Mouse (Mus musculus): ENCODE measurements around the gene Scgb1a1. TPM values are rescaled to one million over a fixed set of nuclear protein-coding genes. Genes with fewer than 3 reads are reported as not detected.
"Not testable (repeated sequence)": the region's sequence is repeated elsewhere in the genome, so short reads cannot be mapped to it uniquely, and the experiment has no call there.

The Scgb1a1 gene
- polyA plus RNA-seq, 1 experiment from 2014 or later = not detected

DNA sequence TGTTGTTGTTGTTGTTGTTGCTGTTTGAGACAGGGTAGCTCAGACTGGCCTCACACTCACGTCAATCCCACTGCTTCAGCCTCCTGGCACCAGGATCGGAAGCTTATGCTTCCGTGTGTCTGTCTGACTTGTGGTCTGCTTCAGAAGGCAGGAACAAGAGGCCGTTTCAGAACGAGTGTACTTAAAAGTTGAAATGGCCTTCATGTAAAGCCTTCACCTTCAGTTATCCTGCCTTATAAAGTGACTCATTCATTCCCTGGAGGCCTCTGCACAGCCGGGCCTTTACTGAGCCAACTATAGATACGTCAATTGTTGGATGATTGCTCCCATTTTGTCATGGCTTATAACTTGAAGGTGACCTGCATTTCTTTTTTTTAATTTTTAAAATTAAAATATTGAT lies 28.4 kb downstream of the Scgb1a1 start:
- Histone ChIP-seq H3K27me3 (replicated peaks) (no peaks in the 10 kb centered on the region), H3K27ac (no peak overlapping the region), H3K4me2 (no peak overlapping the region), H3K9me3 (replicated peaks) (no peaks in the 10 kb centered on the region), H3K4me1 (peaks cover 19% of the 10 kb centered on the region), H3K9ac (no peak overlapping the region), H3K36me3 (no peaks in the 10 kb centered on the region), H3K4me3 (no peak overlapping the region)
- no peak for ATAC-seq
- 69% methylated on average over 7 of the region's 7 CpGs for WGBS (ENCODE audit: insufficient replicate concordance)

DNA sequence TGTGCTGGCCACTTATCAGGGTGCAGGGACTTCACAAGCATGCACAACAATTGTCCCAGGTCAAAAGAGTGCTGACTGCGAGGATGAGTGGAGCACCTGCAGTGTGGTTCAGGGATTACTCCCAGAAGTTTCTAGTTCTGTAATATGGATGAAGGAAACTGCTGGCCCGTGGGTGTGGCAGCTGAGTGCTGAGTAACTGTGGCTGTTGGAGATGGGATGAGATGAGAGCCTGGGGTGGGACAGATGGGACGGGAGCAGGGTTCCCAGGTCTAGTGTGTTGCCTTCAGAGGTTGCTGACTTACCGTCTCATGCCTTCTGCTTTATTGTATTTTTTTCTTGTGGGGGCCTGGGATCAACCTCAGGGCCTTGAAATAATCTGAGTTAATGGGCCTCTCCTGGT lies 28.8 kb downstream of the Scgb1a1 start:
- no peak for ATAC-seq
- H3K9me3 ChIP-seq (replicated peaks) = no peaks in the 10 kb centered on the region
- no peak overlapping the region for H3K27ac ChIP-seq
- no peaks in the 10 kb centered on the region for H3K36me3 ChIP-seq
- peaks cover 20% of the 10 kb centered on the region for H3K4me1 ChIP-seq
- 42% methylated on average over 4 of the region's 4 CpGs for WGBS (ENCODE audit: insufficient replicate concordance)
- H3K9ac ChIP-seq = no peak overlapping the region
- no peaks in the 10 kb centered on the region for H3K27me3 ChIP-seq (replicated peaks)
- no peak overlapping the region for H3K4me2 ChIP-seq
- no peak overlapping the region for H3K4me3 ChIP-seq

DNA sequence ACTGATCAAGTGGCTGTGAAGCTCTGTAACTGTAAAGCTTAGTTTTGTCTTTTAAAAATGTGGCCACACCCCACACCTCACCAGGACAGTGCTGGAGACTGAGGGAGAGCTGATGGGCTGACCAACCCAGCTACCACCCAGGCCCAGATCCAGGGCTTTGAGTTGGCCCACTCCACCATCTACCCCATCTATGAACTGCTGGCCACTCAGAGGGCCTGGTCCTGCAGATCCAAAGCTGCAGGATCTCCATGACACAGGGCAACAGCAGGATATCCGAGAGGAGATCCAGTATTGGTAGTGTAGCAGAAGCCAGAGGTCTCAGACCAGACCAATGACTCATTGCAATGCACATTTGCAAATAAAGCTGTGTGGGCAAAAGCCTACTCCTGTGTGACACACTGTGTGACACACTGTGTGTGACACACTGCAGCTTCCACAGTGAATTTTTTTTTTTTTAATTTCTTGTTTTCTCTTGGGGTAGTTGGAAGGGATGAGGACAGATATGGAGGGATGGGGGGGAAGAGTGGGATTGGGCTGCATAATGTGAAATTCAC lies 29.4 kb downstream of the Scgb1a1 start:
- Histone ChIP-seq H3K27me3 (replicated peaks) (no peaks in the 10 kb centered on the region), H3K9me3 (replicated peaks) (no peaks in the 10 kb centered on the region), H3K4me2 (no peak overlapping the region), H3K4me3 (no peak overlapping the region), H3K4me1 (peaks cover 23% of the 10 kb centered on the region), H3K27ac (no peak overlapping the region), H3K36me3 (no peaks in the 10 kb centered on the region), H3K9ac (no peak overlapping the region)
- peak; percentile 13; the same call in 1 of the 2 replicates for ATAC-seq
- WGBS (ENCODE audit: insufficient replicate concordance) = 65% methylated on average over 1 of the region's 1 CpGs

DNA sequence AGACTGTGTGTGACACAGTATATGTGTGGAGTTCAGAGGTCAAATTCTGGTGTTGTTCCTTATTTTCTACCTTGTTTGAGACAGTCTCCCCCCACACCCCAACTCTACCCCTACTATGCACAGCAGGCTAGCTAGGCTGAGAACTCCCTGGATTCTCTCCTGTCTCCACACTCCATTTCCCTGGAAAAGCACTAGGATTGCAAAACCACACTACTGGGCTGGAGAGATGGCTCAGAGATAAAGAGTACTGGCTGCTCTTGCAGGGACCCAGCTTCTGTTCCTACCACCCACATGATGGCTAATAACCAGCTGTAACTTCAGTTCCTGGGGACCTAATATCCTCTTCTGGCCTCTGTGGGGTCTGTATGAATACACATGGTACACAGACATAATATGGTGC lies 30.1 kb downstream of the Scgb1a1 start:
- Histone ChIP-seq H3K9ac (no peak overlapping the region), H3K4me3 (no peak overlapping the region), H3K4me1 (peaks cover 30% of the 10 kb centered on the region), H3K9me3 (replicated peaks) (no peaks in the 10 kb centered on the region), H3K4me2 (no peak overlapping the region), H3K27me3 (replicated peaks) (no peaks in the 10 kb centered on the region), H3K27ac (no peak overlapping the region), H3K36me3 (no peaks in the 10 kb centered on the region)
- ATAC-seq = no peak

DNA sequence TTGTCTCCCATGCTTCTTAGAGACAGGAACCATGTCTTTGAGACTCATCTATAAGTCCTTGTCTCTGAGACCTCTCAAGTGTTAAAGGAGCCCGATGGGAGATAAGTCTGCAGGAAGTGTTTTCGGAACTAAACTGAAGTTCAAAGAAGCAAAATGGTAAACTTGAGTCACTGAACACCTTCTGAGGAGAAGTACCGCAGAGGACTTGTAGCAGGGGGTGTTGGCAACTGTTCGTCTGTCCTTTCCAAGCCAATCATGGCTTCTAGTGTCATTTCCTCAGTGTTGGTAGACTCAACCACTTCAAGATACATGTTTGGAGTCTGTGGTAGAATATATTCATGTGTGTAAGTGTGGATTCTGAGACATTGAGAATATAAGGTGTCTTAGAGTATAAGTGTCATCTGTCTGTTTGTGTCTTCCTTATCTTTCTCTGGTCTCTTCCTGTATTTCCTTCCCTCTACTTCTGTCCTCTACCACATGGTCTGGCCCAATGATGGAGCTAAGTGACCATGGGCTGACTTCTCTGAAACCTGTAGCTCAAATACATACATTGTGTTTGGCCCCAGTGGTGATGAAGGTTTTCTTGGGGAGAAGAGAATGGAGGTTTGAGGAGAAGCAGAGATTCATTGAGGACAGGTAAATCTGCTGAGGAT lies 31.9 kb downstream of the Scgb1a1 start:
- ATAC-seq = no peak
- 32% methylated on average over 4 of the region's 4 CpGs for whole genome bisulfite sequencing (ENCODE audit: insufficient replicate concordance)
- Histone ChIP-seq H3K4me1 (peaks cover 49% of the 10 kb centered on the region), H3K9me3 (replicated peaks) (no peaks in the 10 kb centered on the region), H3K9ac (no peak overlapping the region), H3K4me3 (no peak overlapping the region), H3K27me3 (replicated peaks) (no peaks in the 10 kb centered on the region), H3K4me2 (no peak overlapping the region), H3K36me3 (no peaks in the 10 kb centered on the region), H3K27ac (no peak overlapping the region)

DNA sequence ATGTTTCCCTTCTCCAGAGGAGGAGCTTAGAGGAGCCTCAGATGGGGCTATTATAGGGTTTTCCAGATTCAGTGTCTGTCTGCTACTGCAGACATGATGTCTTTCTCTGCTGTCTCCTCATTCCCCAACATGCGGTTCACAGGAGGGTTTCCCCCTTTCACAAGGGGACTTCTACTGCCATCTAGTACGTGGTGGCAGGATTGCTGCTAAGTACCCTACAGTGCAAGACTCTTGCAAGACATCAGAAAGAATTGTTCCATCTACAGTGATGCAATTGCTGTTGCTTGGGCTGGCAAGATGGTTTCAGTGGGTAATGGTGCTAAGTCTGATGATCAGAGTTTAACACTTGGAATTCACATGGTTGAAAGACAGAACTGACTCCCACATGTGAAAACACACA lies 32.6 kb downstream of the Scgb1a1 start:
- no peak overlapping the region for H3K9ac ChIP-seq
- ATAC-seq = no peak
- H3K36me3 ChIP-seq = no peaks in the 10 kb centered on the region
- no peaks in the 10 kb centered on the region for H3K27me3 ChIP-seq (replicated peaks)
- no peak overlapping the region for H3K4me2 ChIP-seq
- H3K4me3 ChIP-seq = no peak overlapping the region
- H3K9me3 ChIP-seq (replicated peaks) = no peaks in the 10 kb centered on the region
- H3K27ac ChIP-seq = no peak overlapping the region
- H3K4me1 ChIP-seq = peaks cover 55% of the 10 kb centered on the region
- 18% methylated on average over 2 of the region's 2 CpGs for WGBS (ENCODE audit: insufficient replicate concordance)

DNA sequence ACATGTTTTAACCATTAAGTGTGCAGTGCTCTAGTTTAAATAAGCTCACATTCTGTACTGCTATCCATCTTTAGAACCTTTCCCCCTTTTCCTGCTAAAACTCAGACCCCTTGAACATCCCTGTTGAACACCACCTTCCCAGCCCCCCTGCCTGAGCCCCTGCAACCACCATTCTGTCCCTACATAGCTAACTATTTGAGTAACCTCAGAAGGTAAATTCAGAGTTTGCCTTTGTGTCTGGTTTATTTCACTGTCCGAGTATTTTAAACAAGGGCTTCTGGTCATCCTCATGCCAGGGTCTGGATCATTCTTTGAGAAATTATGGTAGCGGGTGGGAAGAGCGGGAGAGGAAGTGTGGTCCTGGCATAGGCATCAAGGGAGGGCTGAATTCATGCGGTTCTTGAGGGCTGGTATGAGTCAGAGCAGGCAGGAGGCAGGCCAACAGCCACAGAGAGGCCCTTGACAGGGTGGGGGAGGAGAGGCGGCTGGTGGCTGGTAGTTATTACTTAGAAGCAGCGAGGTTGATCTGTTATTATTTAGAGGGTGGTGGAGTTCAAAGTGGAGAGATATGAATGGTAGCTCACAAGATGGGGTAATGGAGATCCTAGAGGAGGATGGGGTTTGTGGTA lies 34.8 kb downstream of the Scgb1a1 start:
- Histone ChIP-seq H3K4me2 (no peak overlapping the region), H3K9ac (peak overlapping the region; percentile 13; the same call in 1 of the 2 replicates), H3K4me3 (no peak overlapping the region), H3K9me3 (replicated peaks) (peaks cover 6% of the 10 kb centered on the region), H3K27me3 (replicated peaks) (no peaks in the 10 kb centered on the region), H3K27ac (peak overlapping the region; percentile 62), H3K36me3 (peaks cover 6% of the 10 kb centered on the region; the same call in 1 of the 2 replicates), H3K4me1 (peaks cover 59% of the 10 kb centered on the region)
- ATAC-seq = peak; percentile 53
- 18% methylated on average over 6 of the region's 6 CpGs for WGBS (ENCODE audit: insufficient replicate concordance)

DNA sequence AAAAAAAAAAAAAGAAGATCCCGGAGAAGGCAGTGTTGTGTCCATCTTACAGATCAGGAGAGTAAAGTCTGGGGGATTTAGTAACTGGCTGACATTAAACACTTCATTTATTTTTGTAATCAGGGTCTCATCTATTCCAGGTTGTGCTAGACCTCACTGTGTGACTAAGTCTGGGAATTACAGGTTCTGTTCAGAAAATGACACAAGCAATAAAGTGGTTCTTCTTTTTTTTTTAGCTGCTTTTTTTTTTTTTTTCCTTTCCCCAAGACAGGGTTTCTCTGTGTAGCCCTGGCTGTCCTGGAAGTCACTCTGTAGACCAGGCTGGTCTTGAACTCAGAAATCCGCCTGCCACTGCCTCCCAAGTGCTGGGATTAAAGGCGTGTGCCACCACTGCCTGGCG lies 35.8 kb downstream of the Scgb1a1 start:
- ATAC-seq; H3K4me2 ChIP-seq; H3K9me3 ChIP-seq (replicated peaks); H3K4me3 ChIP-seq; H3K27ac ChIP-seq; H3K36me3 ChIP-seq; H3K27me3 ChIP-seq (replicated peaks); H3K9ac ChIP-seq: not testable (repeated sequence)
- 76% methylated on average over 4 of the region's 4 CpGs for WGBS (ENCODE audit: insufficient replicate concordance)
- H3K4me1 ChIP-seq = peaks cover 68% of the 10 kb centered on the region

DNA sequence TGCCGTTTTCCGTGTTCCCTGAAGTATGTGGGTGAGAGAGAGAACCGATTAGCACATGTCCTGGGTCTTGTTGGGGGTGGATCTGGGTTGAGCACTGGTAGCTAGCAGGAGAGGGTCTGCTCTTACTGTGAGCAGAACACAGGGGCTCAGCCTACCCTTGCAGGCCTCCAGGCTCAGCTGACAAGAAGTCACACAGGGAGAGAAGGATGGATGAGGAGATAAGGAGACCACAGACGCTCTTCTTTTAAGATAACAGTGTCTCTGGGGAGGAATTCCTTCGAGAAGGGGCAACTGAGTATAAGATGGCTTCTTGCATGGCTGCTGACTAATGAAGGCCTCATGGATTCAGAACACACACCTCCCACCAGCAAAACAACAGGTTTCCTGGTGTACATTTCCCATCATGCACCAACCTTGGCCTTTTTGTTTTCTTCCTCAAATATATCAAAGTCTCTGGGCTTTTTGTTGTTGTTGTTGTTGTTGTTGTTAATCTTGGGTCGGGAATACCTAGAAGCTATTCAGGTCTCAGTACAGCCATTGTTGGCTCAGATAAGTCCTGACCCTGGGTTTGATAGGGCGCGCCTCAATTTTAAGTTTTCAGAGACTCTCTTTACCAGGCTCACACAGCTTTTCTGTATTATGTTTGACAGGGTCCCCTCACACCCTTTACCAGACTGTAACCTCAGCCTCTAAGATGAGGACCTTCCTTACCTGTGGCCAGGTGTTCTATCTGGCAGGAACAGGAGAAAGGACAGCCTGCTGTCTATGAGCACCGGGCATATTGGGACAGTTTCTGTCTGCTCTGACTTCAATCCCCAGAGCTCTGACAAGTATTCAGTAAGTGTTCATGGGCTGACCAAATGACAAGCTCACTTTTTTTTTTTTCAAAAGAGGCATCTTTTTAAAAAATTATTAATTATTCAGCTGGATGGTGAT lies 37.2 kb downstream of the Scgb1a1 start:
- Histone ChIP-seq H3K36me3 (peaks cover 6% of the 10 kb centered on the region; the same call in 1 of the 2 replicates), H3K27ac (peak overlapping the region; percentile 87), H3K4me2 (peak overlapping the region; percentile 47), H3K4me1 (peaks cover 70% of the 10 kb centered on the region), H3K9me3 (replicated peaks) (peaks cover 6% of the 10 kb centered on the region), H3K27me3 (replicated peaks) (no peaks in the 10 kb centered on the region), H3K4me3 (no peak overlapping the region), H3K9ac (peak overlapping the region; percentile 55)
- ATAC-seq = peak; percentile 92
- 19% methylated on average over 9 of the region's 9 CpGs for WGBS (ENCODE audit: insufficient replicate concordance)

DNA sequence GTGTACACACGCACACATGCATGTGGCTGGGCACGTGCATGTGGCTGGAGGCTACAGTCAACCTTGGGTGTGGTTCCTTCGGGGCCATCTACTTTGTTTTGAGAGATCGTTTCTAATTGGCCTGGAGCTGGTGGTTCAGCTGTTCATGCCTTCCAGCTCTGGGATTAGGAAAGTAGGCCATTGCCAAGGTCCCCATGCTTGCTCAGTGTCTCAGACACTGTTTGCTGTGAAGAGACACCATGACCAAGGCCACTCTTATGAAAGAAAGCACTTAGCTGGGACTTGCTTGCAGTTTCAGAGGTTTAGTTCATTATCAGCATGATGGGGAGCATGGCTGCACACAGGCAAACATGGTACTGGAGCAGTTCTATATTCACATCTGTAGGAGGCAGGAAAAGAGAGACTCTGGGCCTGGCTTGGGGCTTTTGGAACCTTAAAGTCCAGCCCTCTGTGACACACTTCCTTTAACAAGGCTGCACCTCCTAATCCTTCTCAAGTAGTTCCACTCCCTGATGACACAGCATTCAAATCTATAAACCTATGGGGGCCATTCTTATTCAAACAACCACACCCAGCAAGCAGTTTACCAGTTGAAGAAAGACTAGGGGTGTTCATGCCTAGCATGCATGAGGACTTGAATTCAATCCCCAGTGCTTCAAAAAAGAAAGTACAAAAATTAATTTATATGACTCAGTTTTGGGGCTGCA lies 38.6 kb downstream of the Scgb1a1 start:
- Histone ChIP-seq H3K36me3 (peaks cover 6% of the 10 kb centered on the region; the same call in 1 of the 2 replicates), H3K4me1 (peaks cover 75% of the 10 kb centered on the region), H3K27ac (peak overlapping the region; percentile 87), H3K27me3 (replicated peaks) (no peaks in the 10 kb centered on the region), H3K4me3 (no peak overlapping the region), H3K4me2 (no peak overlapping the region), H3K9ac (no peak overlapping the region), H3K9me3 (replicated peaks) (peaks cover 6% of the 10 kb centered on the region)
- WGBS (ENCODE audit: insufficient replicate concordance) = 83% methylated on average over 4 of the region's 4 CpGs
- ATAC-seq = no peak

DNA sequence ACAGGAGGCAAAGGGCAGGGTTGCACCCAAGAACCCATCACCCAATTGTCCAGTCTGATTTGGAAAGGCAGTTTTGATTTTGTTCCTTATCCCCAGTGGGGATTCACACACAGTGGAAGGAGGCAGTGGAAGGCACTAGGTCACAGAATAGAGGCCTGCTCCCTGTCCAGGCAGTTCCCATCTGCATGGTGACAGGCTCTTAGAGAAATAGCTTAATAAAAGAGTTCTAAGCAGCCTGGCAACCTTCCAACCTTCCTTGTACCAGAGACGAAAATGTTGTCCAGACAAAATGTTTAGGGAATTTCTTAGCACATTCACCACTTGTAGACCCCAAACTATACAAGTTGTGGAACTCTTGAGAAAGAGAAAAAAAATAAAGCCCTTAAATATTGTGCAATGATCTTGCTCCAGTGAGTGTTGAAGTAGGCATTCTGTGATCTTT lies 39.8 kb downstream of the Scgb1a1 start:
- no peak overlapping the region for H3K9ac ChIP-seq
- H3K27me3 ChIP-seq (replicated peaks) = no peaks in the 10 kb centered on the region
- H3K4me3 ChIP-seq = no peak overlapping the region
- peaks cover 6% of the 10 kb centered on the region for H3K9me3 ChIP-seq (replicated peaks)
- H3K27ac ChIP-seq = no peak overlapping the region
- H3K4me2 ChIP-seq = no peak overlapping the region
- peaks cover 75% of the 10 kb centered on the region for H3K4me1 ChIP-seq
- ATAC-seq = no peak
- peaks cover 6% of the 10 kb centered on the region; the same call in 1 of the 2 replicates for H3K36me3 ChIP-seq
- 62% methylated on average over 1 of the region's 1 CpGs for WGBS (ENCODE audit: insufficient replicate concordance)
